Mouse (Mus musculus): Measurements from ENCODE around the gene Card10. TPM values are rescaled to one million over a fixed set of nuclear protein-coding genes. Genes with fewer than 3 reads are reported as not detected.
A peak's percentile ranks its signal among the peaks of the same experiment; 100 is the strongest.

Card10 gene
- polyA plus RNA-seq, 1 experiment from 2014 or later = 2.9 TPM

GRCm38 (mm10) chr15:78832701-78833123 lies 29.9 kb upstream of the Card10 start:
- Histone ChIP-seq H3K9ac (peak overlapping the region; percentile 35; the same call in 1 of the 2 replicates), H3K27ac (peak overlapping the region; percentile 66), H3K4me1 (peaks cover 43% of the 10 kb centered on the region), H3K27me3 (peaks cover 10% of the 10 kb centered on the region; the same call in 1 of the 2 replicates), H3K4me3 (no peak overlapping the region), H3K9me3 (replicated peaks) (no peaks in the 10 kb centered on the region), H3K4me2 (replicated peaks) (no peak overlapping the region), H3K36me3 (no peaks in the 10 kb centered on the region)
- 12% methylated on average over 14 of the region's 14 CpGs for WGBS
- ATAC-seq (ENCODE audit: low FRiP score) = peak; percentile 47

GRCm38 (mm10) chr15:78831720-78832657 lies 29.1 kb upstream of the Card10 start:
- Histone ChIP-seq H3K27ac (peak overlapping the region; percentile 66; the same call in 1 of the 2 replicates), H3K9ac (0 out of 2 replicates have a peak overlapping the region, but pooled peaks have one; percentile 35), H3K4me1 (peaks cover 43% of the 10 kb centered on the region), H3K4me3 (no peak overlapping the region), H3K36me3 (no peaks in the 10 kb centered on the region), H3K27me3 (peaks cover 17% of the 10 kb centered on the region), H3K9me3 (replicated peaks) (no peaks in the 10 kb centered on the region), H3K4me2 (replicated peaks) (no peak overlapping the region)
- WGBS = 50% methylated on average over 18 of the region's 19 CpGs
- ATAC-seq (ENCODE audit: low FRiP score) = 0 out of 2 replicates have a peak, but pooled peaks have one; percentile 15

- Histone ChIP-seq H3K4me3 (no peak overlapping the region), H3K9me3 (replicated peaks) (no peaks in the 10 kb centered on the region), H3K4me2 (replicated peaks) (no peak overlapping the region), H3K27ac (no peak overlapping the region), H3K9ac (no peak overlapping the region), H3K27me3 (peaks cover 20% of the 10 kb centered on the region), H3K36me3 (no peaks in the 10 kb centered on the region), H3K4me1 (peaks cover 40% of the 10 kb centered on the region)
- WGBS = 78% methylated on average over 10 of the region's 10 CpGs
- no peak for ATAC-seq (ENCODE audit: low FRiP score)
Measured at GRCm38 (mm10) chr15:78830742-78831719, 28.2 kb upstream of the Card10 start.

GRCm38 (mm10) chr15:78829636-78830035 lies 26.8 kb upstream of the Card10 start:
- no peaks in the 10 kb centered on the region for H3K36me3 ChIP-seq
- no peak overlapping the region for H3K4me2 ChIP-seq (replicated peaks)
- H3K27me3 ChIP-seq = peaks cover 20% of the 10 kb centered on the region
- 93% methylated on average over 1 of the region's 1 CpGs for whole genome bisulfite sequencing
- peaks cover 26% of the 10 kb centered on the region for H3K4me1 ChIP-seq
- no peak overlapping the region for H3K4me3 ChIP-seq
- H3K9ac ChIP-seq = no peak overlapping the region
- no peak for ATAC-seq (ENCODE audit: low FRiP score)
- H3K9me3 ChIP-seq (replicated peaks) = no peaks in the 10 kb centered on the region
- no peak overlapping the region for H3K27ac ChIP-seq

GRCm38 (mm10) chr15:78828315-78828714 lies 25.5 kb upstream of the Card10 start:
- H3K27me3 ChIP-seq = peaks cover 20% of the 10 kb centered on the region
- 25% methylated on average over 5 of the region's 5 CpGs for WGBS
- H3K9ac ChIP-seq = no peak overlapping the region
- no peak for ATAC-seq (ENCODE audit: low FRiP score)
- no peak overlapping the region for H3K27ac ChIP-seq
- no peak overlapping the region for H3K4me3 ChIP-seq
- peaks cover 19% of the 10 kb centered on the region for H3K4me1 ChIP-seq
- H3K36me3 ChIP-seq = no peaks in the 10 kb centered on the region
- H3K9me3 ChIP-seq (replicated peaks) = no peaks in the 10 kb centered on the region
- H3K4me2 ChIP-seq (replicated peaks) = no peak overlapping the region

- no peak overlapping the region for H3K4me3 ChIP-seq
- ATAC-seq (ENCODE audit: low FRiP score) = peak; percentile 43; the same call in 1 of the 2 replicates
- H3K9ac ChIP-seq = no peak overlapping the region
- no peak overlapping the region for H3K4me2 ChIP-seq (replicated peaks)
- 25% methylated on average over 28 of the region's 28 CpGs for WGBS
- H3K4me1 ChIP-seq = peaks cover 4% of the 10 kb centered on the region
- H3K36me3 ChIP-seq = no peaks in the 10 kb centered on the region
- no peaks in the 10 kb centered on the region for H3K9me3 ChIP-seq (replicated peaks)
- no peak overlapping the region for H3K27ac ChIP-seq
- peaks cover 20% of the 10 kb centered on the region for H3K27me3 ChIP-seq
Measured at GRCm38 (mm10) chr15:78826213-78827204, 23.7 kb upstream of the Card10 start.

- no peaks in the 10 kb centered on the region for H3K27me3 ChIP-seq
- H3K9ac ChIP-seq = no peak overlapping the region
- no peak overlapping the region for H3K27ac ChIP-seq
- no peak for ATAC-seq (ENCODE audit: low FRiP score)
- H3K4me1 ChIP-seq = no peaks in the 10 kb centered on the region
- 76% methylated on average over 6 of the region's 6 CpGs for WGBS
- H3K36me3 ChIP-seq = no peaks in the 10 kb centered on the region
- H3K4me2 ChIP-seq (replicated peaks) = no peak overlapping the region
- no peaks in the 10 kb centered on the region for H3K9me3 ChIP-seq (replicated peaks)
- H3K4me3 ChIP-seq = no peak overlapping the region
Measured at GRCm38 (mm10) chr15:78816074-78816391, 13.2 kb upstream of the Card10 start.

- no peaks in the 10 kb centered on the region for H3K9me3 ChIP-seq (replicated peaks)
- WGBS = 65% methylated on average over 11 of the region's 11 CpGs
- no peak overlapping the region for H3K4me3 ChIP-seq
- no peaks in the 10 kb centered on the region for H3K27me3 ChIP-seq
- H3K36me3 ChIP-seq = no peaks in the 10 kb centered on the region
- no peak for ATAC-seq (ENCODE audit: low FRiP score)
- no peak overlapping the region for H3K4me2 ChIP-seq (replicated peaks)
- H3K4me1 ChIP-seq = no peaks in the 10 kb centered on the region
- no peak overlapping the region for H3K9ac ChIP-seq
- H3K27ac ChIP-seq = no peak overlapping the region
Measured at GRCm38 (mm10) chr15:78815314-78816073, 12.7 kb upstream of the Card10 start.

- no peaks in the 10 kb centered on the region for H3K4me1 ChIP-seq
- ATAC-seq (ENCODE audit: low FRiP score) = no peak
- H3K4me2 ChIP-seq (replicated peaks) = no peak overlapping the region
- 94% methylated on average over 4 of the region's 4 CpGs for WGBS
- no peak overlapping the region for H3K27ac ChIP-seq
- H3K27me3 ChIP-seq = peaks cover 3% of the 10 kb centered on the region; the same call in 1 of the 2 replicates
- no peak overlapping the region for H3K9ac ChIP-seq
- no peaks in the 10 kb centered on the region for H3K36me3 ChIP-seq
- no peaks in the 10 kb centered on the region for H3K9me3 ChIP-seq (replicated peaks)
- no peak overlapping the region for H3K4me3 ChIP-seq
Measured at GRCm38 (mm10) chr15:78813603-78814002, 10.8 kb upstream of the Card10 start.

- ATAC-seq (ENCODE audit: low FRiP score) = no peak
- peaks cover 16% of the 10 kb centered on the region for H3K27me3 ChIP-seq
- H3K36me3 ChIP-seq = no peaks in the 10 kb centered on the region
- no peak overlapping the region for H3K27ac ChIP-seq
- no peak overlapping the region for H3K9ac ChIP-seq
- H3K4me3 ChIP-seq = no peak overlapping the region
- WGBS = 80% methylated on average over 9 of the region's 9 CpGs
- no peaks in the 10 kb centered on the region for H3K9me3 ChIP-seq (replicated peaks)
- no peak overlapping the region for H3K4me2 ChIP-seq (replicated peaks)
- no peaks in the 10 kb centered on the region for H3K4me1 ChIP-seq
Measured at GRCm38 (mm10) chr15:78810146-78810545, 7.3 kb upstream of the Card10 start.

- H3K4me3 ChIP-seq = no peak overlapping the region
- no peak for ATAC-seq (ENCODE audit: low FRiP score)
- H3K4me2 ChIP-seq (replicated peaks) = no peak overlapping the region
- no peak overlapping the region for H3K9ac ChIP-seq
- no peaks in the 10 kb centered on the region for H3K9me3 ChIP-seq (replicated peaks)
- H3K27me3 ChIP-seq = peaks cover 20% of the 10 kb centered on the region
- no peaks in the 10 kb centered on the region for H3K4me1 ChIP-seq
- no peaks in the 10 kb centered on the region for H3K36me3 ChIP-seq
- no peak overlapping the region for H3K27ac ChIP-seq
- WGBS = 66% methylated on average over 9 of the region's 9 CpGs
Measured at GRCm38 (mm10) chr15:78809739-78810138, 6.9 kb upstream of the Card10 start.

All from hindbrain, embryonic 12.5 days (tissue).